Mouse (Mus musculus) yolk sac, embryonic 10.5 days (tissue): ENCODE results near the gene Sobp.

Experiments used
- DNase-seq: peaks from one replicate; pipeline ENCODE4 v3.0.0-alpha.2; 2017; ENCODE audit warnings: low spot score

Sobp gene

DNA sequence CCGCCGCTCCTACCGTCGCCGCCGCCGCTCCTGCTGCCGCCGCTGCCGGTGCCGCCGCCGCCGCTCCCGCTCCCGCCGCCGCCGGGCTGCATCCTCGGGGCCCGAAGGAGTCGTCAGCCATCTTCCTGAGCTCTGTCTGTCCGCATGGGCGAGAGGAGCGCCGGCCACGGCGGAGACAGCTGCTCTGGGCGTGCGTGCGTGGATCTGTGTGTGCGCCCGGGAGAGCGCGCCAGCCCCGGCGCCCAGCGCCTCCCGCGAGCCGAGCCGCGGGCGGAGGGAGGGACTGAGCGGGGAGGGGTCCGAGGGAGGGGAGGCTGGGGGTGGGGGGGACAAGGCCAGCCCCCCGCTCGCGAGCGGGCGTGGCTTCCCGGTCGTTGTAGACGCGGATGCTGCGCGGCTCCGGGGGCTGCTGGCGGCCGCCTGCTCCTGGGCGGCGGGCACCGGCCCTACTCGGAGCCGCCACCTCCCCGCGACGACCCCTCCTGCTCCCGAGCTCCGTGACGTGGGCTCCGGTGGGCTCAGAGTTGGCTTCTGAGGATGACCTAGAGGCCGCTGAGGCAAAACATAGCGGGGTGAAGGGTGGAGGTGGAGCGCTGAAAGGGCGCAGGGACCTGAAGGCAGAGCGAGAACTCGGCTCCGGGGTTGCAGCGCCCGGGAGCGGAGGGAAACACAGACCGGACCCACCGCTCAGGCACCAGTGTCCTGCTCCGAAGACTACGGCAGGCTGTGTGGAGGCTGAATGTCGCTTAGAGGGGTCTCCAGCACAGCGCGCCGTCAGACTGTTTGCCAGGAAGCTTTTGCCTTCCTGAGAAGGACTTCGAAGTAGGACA lies at the start of gene Sobp, which contains the start of gene 9030612E09Rik:
Sobp (minus strand) TSS at position 205 of the 830 bp plus-strand sequence.
9030612E09Rik (plus strand) TSS at position 379 of the 830 bp plus-strand sequence.
- peak; percentile 50 for DNase-seq

DNA sequence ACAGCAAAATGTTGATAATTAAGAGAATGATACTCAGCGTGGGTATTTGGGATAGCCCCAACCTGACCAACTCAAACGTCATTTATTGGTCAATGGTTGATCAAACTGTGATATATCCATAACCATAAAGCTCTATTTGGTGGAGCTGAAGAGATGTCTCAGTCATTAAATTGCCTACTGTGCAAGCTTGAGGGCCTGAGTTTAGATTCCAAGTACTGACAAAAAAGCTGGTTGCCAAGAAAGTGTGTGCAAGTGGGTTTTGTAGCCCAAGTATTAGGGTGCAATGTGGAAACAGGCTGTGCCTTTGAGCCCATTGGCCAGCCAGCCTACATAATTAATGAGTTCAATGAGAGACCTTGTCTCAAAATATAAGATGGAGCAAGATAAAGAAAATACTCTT lies 49.1 kb upstream of the Sobp start:
- no peak for DNase-seq

DNA sequence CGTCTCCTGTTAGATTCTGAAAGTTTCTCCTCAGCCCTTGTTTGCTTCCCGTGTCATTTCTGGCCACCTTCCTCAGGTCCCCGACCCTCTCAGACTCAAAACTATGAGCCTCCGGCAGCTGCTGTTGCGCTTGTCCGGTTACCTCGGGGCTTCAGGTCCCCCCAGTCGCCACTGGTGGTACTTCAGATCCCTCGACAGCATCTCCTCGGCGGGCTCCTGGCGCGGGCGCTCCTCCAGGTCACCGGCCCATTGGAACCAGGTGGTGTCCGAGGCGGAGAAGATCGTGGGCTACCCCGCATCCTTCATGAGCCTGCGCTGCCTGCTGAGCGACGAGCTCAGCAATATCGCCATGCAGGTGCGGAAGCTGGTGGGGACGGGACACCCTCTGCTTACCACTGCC lies 47.3 kb upstream of the Sobp start:
- no peak for DNase-seq

DNA sequence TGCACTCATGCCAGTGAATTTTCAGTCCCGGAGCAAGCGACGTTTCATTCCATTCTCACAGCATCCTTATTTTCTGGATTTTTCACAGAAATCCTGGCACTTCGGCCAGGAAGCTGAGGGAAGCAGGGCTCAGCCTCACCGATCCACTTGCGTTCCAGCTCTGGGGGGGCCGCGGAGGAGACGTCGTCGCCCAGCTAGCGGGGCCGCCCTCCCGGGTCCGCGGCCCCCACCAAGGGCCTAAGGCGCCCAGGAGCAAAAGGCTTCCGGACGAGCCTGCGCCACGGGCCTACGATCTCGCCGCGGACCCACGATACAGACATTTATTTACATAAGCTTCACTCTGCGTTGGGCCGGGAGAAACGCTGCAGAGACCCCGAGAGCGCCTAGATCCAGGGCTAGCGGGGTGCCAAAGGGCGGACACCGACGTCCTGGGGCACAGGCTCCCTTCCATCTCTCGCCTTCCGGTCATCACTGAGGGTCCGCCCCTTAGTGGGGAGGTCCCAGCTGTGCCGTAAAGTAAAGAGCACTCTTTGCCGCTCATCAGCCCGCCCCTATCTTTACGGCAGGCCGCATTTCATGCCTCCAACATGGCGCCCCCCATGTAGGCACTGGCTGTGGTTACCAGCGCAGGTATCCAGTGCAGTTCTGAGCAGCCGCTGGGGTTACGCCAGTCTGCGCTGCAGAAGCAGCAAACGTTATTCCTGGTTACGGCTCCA lies 46.7 kb upstream of the Sobp start, which contains the start of gene Pdss2:
Pdss2 (plus strand) TSS at position 577 of the 716 bp plus-strand sequence.
- peak; percentile 95 for DNase-seq

DNA sequence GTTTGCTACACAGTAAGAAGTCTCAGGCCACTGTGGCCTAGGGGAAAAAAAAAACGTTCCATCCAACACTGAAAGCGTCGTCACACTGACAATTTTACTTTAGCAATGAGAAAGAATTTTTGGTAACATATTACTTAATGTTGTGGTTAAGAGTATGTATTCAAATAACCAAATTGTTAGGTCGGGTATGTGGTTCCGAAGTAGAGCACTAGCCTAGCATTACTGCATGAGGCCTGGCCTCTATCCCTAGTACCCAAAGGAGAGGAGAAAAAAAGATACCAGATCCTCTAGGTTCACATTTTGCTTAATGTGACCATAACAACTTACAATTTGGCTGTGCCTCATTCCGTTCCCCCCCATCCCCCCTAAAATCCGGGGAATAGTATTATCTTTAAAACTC lies 46.1 kb upstream of the Sobp start:
- peak; percentile 5 for DNase-seq

DNA sequence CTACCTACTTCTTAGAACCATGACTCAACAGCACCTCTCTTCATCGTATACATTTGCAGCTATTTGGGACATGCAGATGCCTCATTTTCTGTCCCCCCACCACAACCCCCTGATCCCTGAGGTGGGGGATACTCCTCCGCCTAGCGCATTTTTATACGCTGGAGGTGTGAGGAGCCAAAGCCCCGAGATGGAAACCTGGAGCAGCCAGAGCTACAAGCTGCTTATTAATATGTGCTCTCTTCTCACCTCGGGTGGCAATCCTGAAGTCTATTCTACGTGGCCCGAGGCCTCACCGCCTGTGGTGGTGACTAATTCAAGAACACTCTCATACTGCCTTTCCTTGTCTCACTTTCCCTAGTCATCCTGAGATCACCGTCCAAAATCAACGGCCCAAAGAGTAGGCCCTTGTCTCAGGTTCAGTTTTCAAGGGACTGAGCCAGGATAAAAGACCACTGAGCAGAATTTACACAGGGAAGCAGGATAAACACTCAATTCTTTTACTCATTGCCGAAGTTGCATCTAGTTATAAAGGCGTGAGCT lies 43.1 kb upstream of the Sobp start:
- no peak for DNase-seq

DNA sequence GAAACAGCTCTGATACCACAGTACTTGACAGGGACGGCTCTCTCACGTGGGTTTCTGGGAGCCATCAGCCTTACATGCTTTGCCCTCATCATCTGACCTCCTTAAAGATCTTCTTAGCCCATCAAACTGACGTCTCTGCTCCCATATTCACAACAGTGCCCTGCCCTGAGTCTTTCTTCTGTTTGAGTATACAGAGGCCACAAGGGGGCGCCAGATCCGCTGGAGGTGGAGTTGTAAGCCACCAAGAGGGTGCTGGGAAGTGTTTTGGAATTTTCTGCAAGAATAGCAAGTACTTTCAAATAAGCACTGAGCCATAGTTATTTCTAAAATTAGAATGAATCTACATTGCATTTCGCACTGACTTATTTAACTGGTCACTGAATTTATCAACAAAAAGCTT lies 37.5 kb upstream of the Sobp start:
- no peak for DNase-seq

DNA sequence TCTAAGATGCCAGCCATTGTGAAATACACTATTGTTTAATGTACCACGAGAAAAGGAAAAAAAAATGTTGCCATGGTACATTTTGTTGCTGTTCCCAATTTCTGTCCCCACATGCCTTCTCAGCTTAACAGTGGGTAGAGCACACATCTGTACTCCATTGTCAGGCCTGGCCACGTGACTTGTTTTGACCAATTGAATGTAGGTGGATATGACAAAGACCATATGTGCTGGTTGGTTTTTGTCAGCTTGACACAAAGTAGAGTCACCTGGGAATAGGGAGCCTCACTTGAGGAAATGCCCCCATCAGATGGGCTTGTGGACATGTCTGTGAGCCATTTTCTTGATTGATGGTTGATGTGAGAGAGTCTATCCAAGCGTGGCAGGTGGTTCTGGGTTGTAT lies 29.5 kb upstream of the Sobp start:
- no peak for DNase-seq

DNA sequence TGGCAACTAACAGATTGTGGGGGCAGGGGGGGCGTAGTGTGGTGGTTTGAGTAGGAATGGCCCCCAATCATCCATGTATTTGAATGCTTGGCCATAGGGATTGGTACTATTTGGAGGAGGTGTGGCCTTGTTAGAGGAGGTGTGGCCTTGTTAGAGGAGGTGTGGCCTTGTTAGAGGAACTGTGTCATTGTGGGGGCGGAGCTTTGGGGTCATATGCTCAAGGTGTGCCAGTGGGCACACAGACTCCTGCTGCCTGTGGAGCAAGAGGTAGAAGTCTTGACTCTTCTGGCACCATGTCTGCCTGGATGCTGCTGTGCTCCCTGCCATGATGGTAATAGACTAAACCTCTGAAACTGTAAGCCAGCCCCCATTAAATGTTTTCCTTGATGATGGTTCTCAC lies 25.9 kb upstream of the Sobp start:
- DNase-seq, result no peak

DNA sequence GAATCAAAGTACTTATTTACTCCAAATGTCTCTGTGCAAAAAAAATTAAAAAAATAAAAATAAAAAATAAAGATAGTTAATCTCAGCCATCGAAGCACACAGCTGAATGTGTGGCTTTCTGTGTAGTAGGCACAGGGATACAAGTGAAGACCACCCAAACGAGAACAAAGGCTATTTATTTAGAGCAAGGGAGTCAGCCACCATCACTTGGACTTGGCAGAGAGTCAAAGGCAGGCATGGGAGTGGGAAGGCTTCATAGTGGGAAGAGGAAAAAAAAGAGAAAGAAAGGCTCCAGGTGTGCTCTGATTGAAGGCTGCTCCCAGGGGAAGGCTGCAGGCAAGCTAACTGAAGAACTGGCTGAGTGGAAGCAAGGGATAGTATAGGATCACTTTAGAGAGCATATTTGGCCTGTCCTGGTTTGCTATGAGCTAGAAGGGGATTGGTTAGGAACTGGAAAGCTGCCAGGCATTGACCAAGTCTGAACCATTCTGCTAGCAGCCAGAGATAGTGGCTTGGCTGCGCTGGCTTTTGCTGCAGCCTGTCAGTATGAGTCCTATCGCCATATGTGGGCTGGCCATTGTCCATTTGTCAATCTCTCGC lies 6.1 kb upstream of the Sobp start:
- no peak for DNase-seq

DNA sequence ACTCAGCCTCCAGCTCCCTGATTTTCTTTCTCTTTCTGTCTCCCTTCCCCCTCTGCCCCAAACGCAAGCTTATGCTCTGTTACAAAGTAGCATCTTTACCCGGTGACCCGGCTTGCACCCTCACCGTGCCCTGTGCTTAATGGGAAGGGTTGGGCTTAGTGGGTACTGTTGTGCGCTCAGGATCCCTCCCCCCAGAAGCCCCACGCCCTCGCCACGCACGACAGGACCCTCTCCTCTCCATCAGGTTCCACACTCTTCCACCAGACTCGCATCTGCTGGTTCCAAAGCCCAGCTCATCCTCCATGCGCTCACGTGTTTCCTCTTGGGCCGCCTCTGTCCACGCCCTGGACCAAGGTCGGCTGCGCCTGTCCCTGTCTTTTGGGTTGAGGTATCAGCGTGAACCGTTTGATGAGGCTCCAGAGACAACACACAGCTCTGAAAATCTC lies 849 bp upstream of the Sobp start:
- DNase-seq, result peak; percentile 4

DNA sequence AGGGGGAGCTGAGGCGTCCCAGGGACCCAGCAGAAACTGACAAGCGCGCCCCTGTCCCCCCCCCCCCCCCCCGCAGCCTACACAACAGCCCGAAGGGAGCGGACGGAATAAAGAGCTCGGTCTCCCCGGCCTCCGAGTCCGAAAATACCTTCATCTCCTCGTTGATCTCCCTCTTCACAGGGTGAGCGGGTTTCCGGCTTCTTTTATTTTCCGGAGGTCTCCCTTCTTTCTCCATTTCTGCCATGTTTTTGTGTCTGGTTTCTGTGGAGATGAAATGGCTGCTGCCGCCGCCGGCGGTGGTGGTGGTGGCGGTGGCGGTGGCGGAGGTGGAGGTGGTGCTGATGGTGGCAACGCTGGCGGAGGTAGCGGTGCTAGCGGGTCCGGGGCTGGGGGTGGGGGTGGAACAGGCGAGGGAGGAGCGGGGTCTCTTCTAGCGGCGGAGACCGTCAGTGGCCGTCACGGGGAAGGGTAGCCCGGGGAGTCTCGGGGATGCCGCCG lies 453 bp downstream of the Sobp start:
- DNase-seq, result peak; percentile 15

DNA sequence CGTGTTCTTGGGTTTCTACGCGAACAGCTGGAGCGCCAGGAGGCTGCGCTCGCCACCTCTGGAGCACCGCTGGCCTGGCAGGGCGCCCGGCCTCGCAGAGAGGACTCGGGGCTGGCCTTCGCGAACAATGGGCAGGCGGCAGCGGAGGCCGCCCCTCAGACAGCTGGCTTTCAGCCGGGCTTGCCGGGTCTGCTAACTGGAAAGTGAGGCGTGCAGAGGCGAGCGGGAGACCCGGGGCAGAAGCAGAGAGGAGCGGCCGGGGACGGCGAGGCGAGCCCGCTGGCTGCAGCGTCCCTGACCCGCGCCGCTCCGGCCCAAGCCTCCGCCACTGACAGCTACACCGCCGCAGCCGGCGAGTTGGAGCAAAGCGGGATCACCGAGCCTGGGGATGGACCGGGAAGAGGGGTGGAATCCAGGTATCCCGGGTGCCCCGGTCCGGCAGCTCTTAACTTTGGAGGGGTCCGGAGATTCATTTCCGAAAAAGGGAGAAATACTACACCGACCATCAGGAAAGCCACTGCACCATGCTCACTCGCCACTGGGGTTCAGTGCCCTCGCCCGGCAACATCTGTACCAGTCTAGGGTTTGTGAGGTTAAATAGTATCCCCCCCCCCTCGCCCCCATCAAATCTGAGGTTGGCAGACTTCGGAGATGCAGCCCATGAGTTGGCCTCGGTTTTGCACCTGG lies 1.0 kb downstream of the Sobp start:
- peak; percentile 53 for DNase-seq

DNA sequence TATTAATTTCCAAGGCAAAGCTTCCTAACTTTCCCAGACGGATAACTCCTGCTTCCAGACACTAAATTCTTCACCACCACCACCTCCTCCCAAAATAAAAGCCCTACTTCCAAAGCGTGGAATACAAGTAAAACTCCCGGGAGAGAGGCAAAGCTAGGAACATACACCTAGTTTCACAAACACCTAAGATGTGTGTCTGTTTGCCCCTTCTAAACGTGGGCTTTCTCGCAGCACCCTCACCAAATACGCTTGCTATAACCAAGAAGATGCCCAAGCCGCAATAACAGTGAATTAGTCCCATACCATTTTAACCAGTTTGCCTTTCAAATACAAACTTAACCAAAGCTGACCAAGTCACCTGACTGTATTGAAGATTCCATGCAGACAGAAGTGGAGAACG lies 1.8 kb downstream of the Sobp start:
- DNase-seq, result no peak

DNA sequence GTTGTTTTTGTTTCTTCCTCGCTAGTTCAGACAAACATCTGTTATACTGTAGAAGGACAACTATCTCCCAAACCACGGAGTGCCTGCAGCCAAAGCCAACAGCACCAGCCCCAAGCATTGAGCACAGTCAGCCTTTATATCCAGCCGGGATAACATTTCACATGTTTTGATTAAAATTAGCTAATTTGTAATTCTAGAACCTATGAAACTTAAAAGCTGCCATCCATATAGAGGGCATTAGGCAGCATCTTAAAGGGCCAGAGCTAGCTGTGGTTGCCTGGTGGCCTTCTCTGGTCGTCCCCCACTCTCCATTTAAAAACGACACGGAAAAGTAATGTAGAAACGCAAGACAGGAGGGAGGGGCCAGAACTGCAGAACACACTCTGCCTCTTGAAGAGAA lies 2.3 kb downstream of the Sobp start:
- DNase-seq, result no peak

DNA sequence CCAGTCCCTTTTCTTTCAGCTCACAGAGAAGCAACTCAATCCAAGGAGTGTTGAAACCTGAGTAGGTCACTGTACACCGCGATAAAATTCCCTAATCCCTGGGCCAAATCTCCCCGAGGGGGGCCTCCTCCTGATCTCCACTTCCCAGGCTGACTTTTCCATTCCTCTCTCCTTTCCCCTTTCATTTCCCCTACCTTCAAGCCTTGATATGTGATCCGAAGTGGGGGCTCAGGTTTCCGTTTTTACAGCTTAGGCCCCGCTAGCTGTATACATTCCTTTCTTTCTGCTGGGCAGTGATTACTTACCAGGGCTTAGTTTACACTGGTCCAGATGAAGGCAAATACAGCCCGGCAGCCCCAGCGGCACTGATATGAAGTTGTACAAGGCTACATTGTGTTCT lies 3.2 kb downstream of the Sobp start:
- peak; percentile 15 for DNase-seq

DNA sequence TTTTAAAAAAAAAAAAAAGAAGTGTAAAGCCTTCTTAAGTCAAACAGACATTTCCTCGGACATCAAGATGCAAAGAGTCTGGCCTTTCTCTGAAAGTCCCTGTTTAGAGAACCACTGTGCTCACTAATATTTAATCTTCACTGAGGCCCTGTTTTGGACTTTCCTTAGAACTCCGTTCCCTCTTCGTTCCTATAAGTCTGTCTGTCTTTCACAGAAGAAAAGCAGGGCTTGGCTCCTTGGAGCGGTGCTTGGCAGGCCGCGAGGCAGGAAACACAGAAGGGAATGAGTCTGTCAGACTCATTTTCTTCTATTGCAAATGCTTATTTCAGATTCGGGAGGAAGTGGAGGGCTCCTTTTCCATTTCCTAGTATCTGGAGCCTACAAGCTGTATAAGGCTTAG lies 5.5 kb downstream of the Sobp start:
- DNase-seq, result no peak

DNA sequence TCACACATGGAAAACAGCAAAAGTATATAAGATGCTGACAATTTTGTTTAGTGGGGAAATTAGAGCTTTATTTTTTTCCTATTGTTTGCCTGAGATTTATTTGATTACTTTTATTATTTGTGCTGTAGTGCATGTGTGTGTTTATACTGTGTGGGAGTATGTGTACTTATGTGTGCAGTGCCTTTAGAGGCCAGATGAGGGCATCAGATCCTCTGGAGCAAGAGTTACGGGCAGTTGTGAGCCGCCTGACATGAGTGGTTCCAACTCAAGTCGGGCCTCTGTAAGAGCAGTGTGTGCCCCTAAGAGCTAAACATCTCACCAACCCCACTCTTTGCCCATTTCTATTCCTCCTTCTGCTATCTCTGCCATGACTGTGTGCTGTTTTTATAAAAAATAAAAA lies 7.5 kb downstream of the Sobp start:
- no peak for DNase-seq

DNA sequence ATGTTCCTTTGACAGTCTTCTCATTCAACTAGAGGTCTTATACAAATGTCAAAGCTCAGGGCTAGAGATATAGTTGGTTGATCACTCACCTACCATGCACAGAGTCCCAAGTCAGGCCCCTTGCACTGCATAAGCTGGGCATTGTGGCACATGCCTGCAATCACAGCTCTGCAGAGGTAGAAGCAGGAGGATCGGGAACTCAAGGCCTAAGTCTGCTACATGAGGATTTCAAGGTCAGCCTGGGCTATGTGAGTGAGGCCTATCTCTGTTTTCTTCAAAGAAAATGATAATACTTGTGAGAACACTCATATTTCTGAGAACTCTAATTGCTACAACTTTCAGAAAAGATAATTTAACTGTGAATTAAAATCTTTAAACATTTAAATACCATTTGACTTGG lies 8.2 kb downstream of the Sobp start:
- DNase-seq, result no peak

DNA sequence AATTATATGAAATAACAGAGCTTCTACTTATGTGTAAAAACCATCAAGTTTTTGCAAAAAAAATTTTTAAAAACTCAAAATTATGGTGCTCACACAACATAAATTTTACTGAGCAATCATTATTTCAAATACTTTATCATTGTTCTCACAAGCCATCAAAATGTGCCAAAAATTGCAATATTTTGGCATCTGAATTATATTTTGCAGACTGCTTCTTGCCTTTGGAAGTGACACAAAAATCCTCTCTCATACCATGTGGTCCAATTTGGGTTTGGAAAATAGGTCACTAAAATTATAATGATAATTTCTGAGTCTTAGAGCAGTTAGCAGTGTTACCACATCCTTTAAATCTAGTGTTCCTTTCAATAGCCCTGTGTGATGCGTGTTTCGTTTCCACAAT lies 9.9 kb downstream of the Sobp start:
- DNase-seq, result no peak

DNA sequence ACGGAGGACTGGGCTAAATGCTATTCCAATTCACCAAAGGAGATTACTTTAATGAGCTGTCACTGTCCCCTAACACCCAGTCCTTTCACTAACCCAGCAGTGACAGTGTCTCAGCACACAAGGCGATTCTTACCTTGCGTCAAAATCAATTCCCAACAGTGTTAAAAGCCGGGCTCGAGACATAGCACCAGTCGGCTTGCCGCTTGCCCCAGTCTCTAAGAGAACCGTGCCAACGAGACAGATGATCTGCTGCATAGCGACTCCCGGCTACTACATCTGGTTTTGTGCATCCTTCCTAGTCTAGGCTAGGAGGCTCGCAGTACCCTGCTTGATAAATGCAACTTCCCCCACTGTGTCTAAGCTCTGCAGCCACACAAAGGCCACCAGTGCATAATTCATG lies 12.0 kb downstream of the Sobp start:
- DNase-seq, result no peak

DNA sequence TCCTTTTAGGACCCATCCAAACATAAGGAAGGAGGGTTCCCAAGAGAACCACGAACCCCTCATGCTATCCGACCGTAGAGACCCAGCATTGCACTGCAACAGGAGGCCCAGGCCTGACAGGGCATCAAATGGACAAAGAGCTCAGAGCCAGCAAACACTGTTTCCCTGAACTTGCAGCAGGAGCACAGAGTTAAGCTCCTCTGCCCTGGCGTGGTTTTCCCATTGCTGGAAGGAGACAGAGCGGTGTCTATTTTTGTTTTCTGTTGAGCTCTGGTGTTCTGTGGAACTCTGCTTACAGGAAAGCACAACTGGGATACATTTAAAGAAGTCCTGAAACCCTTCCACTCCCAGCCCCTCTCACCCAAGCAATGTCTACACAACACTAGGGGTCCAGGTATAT lies 15.0 kb downstream of the Sobp start:
- no peak for DNase-seq
